Mouse (Mus musculus) hindbrain, postnatal 0 days (tissue): ENCODE results near the gene Obox8. TPM values are rescaled to one million over a fixed set of nuclear protein-coding genes. Genes with fewer than 3 reads are reported as not detected.

Experiments
- ATAC-seq: fragments of 200-750 bp; cut with Nextera tagmentation; 2 replicates; pipeline ENCODE4 v1.8.0; 2017; ENCODE audit warnings: mild to moderate bottlenecking, moderate TSS enrichment, moderate library complexity
- DNase-seq: peaks from one replicate; pipeline ENCODE4 v3.0.0-alpha.2; 2015; ENCODE audit warnings: low spot score
- H3K27ac ChIP-seq: fragments of 300-500 bp; sonication (generic); 2 replicates; pipeline ENCODE4 v1.5.1; 2014; ENCODE audit warnings: mild to moderate bottlenecking
- H3K27me3 ChIP-seq: fragments of 300-500 bp; sonication (generic); 2 replicates; pipeline ENCODE4 v1.6.1; 2014; ENCODE audit warnings: low read length, mixed read lengths; ENCODE audit not compliant: insufficient read depth
- H3K36me3 ChIP-seq: fragments of 300-500 bp; sonication (generic); 2 replicates; pipeline ENCODE4 v1.6.1; 2014; ENCODE audit warnings: low read length, mixed read lengths; ENCODE audit not compliant: insufficient read depth
- H3K4me1 ChIP-seq: fragments of 300-500 bp; sonication (generic); 2 replicates; pipeline ENCODE4 v1.6.1; 2014; ENCODE audit warnings: antibody characterized with exemption, low read length, mixed read lengths; ENCODE audit not compliant: insufficient read depth
- H3K4me2 ChIP-seq: fragments of 300-500 bp; sonication (generic); 2 replicates; pipeline ENCODE4 v1.6.1; 2014; ENCODE audit warnings: low read depth, mild to moderate bottlenecking, low read length, moderate library complexity, mixed read lengths
- H3K4me3 ChIP-seq: fragments of 300-500 bp; sonication (generic); 2 replicates; pipeline ENCODE4 v1.5.1; 2014; ENCODE audit warnings: low read length
- H3K9ac ChIP-seq: fragments of 300-500 bp; sonication (generic); replicated peaks from 2 replicates; pipeline ENCODE4 v1.6.1; 2014; ENCODE audit warnings: mild to moderate bottlenecking, low read length, moderate library complexity, mixed read lengths
- H3K9me3 ChIP-seq: fragments of 300-500 bp; sonication (generic); 2 replicates; pipeline ENCODE4 v1.6.1; 2016; ENCODE audit warnings: low read length, mixed read lengths
- CTCF ChIP-seq: IDR thresholded peaks from 2 replicates; pipeline ENCODE4 v1.5.1; 2016; ENCODE audit warnings: antibody characterized with exemption, control low read depth, low read depth
- WGBS: fragments of 180-500 bp; shearing (Covaris S2); extraction: QIAGEN DNeasy Blood & Tissue Kit; methylation state at CpG from one replicate; pipeline ENCODE4 v1.1.7; 2014; 5-methylcytosine and 5-hydroxymethylcytosine counted together
- polyA plus RNA-seq: library from polyadenylated mRNA; unstranded; fragments of >200 nt; fragmentation: Nextera tagmentation; extraction: Ambion mirVana; gene quantifications from 2 replicates; pipeline ENCODE4 v1.2.1, GENCODE M21; 2015
- total RNA-seq: library from RNA; depleted of rRNA; stranded (reverse); fragments of >200 nt; gene quantifications from 2 replicates; pipeline ENCODE4 v1.2.3, GENCODE M21; 2014; rRNA removed

The Obox8 gene
- total RNA-seq, result not detected in 2 replicates
- not detected in 2 replicates for polyA plus RNA-seq

DNA sequence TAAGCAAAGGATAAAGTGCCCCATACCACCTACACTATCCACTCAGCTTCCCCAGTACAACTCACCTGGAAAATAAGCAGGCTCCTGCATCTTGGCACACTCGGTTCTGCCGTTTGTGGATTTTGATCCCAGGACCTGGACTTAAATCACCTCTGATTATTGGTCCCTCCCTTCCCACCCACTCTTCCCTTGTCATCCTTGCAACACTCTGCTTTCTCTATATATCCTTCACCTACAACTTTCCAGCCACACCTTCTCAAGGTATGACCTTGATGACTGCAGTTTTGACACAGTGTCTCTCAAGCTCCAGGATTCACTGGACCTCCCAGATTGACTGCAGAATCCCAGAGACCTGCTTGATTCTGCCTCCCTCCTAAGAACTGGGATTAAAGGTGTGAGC, at the start of gene Obox8:
Gene Obox8, minus strand, starts transcription at position 101 of the 400 bp plus-strand sequence.
- no peak for DNase-seq
- no peak within 1 kb of the TSS for H3K27ac ChIP-seq
- no peak for ATAC-seq
- no peak within 1 kb of the TSS for H3K9ac ChIP-seq
- H3K27me3 ChIP-seq, result no peaks in the 10 kb centered on the region
- H3K36me3 ChIP-seq, result no peaks in the 10 kb centered on the region
- H3K4me1 ChIP-seq, result no peaks in the 10 kb centered on the region
- H3K9me3 ChIP-seq, result peaks cover 35% of the 10 kb centered on the region
- 89% methylated on average over 2 of the region's 2 CpGs for WGBS
- H3K4me3 ChIP-seq, result no peak within 1 kb of the TSS
- no peak for TF ChIP-seq CTCF
- no peak within 1 kb of the TSS for H3K4me2 ChIP-seq

- no peak for ATAC-seq
- Histone ChIP-seq H3K27ac (no peak overlapping the region), H3K9ac (no peak overlapping the region), H3K36me3 (no peaks in the 10 kb centered on the region), H3K4me2 (no peak overlapping the region), H3K4me1 (no peaks in the 10 kb centered on the region), H3K4me3 (no peak overlapping the region), H3K27me3 (no peaks in the 10 kb centered on the region), H3K9me3 (peaks cover 5% of the 10 kb centered on the region; the same call in 1 of the 2 replicates)
- TF ChIP-seq CTCF, result peak; percentile 65
- peak; percentile 4 for DNase-seq
- WGBS, result 32% methylated on average over 2 of the region's 2 CpGs
These were observed 16.1 kb downstream of the Obox8 start for GRCm38 (mm10) chr7:14317209-14317608.

GRCm38 (mm10) chr7:14308671-14309070, 24.7 kb downstream of the Obox8 start:
- ATAC-seq (no peak), DNase-seq (no peak)
- Histone ChIP-seq H3K9ac (no peak overlapping the region), H3K27me3 (no peaks in the 10 kb centered on the region), H3K36me3 (no peaks in the 10 kb centered on the region), H3K4me1 (no peaks in the 10 kb centered on the region), H3K27ac (no peak overlapping the region), H3K4me3 (no peak overlapping the region), H3K4me2 (no peak overlapping the region), H3K9me3 (peaks cover 12% of the 10 kb centered on the region; the same call in 1 of the 2 replicates)
- no peak for TF ChIP-seq CTCF
- 81% methylated on average over 3 of the region's 3 CpGs for WGBS

GRCm38 (mm10) chr7:14307571-14307970, 25.8 kb downstream of the Obox8 start:
- no peaks in the 10 kb centered on the region for H3K36me3 ChIP-seq
- H3K4me1 ChIP-seq, result no peaks in the 10 kb centered on the region
- ATAC-seq (no peak), DNase-seq (no peak)
- no peaks in the 10 kb centered on the region for H3K27me3 ChIP-seq
- no peak for TF ChIP-seq CTCF
- no peak overlapping the region for H3K9ac ChIP-seq
- 86% methylated on average over 6 of the region's 6 CpGs for WGBS
- no peak overlapping the region for H3K27ac ChIP-seq
- peaks cover 12% of the 10 kb centered on the region; the same call in 1 of the 2 replicates for H3K9me3 ChIP-seq
- H3K4me3 ChIP-seq, result no peak overlapping the region
- H3K4me2 ChIP-seq, result no peak overlapping the region

Other genes with a start within 250 kb of the Obox8 start
- not detected in 2 replicates for gene Sult2a3, start 210.5 kb downstream of the Obox8 start, total RNA-seq
- gene Sult2a3, start 210.5 kb downstream of the Obox8 start, polyA plus RNA-seq, result not detected in 2 replicates
- gene Sult2a6, start 78.7 kb downstream of the Obox8 start, total RNA-seq, result not detected in 2 replicates
- not detected in 2 replicates for gene Sult2a6, start 78.7 kb downstream of the Obox8 start, polyA plus RNA-seq
- not detected in 2 replicates for gene Sult2a8, start 113.2 kb upstream of the Obox8 start, total RNA-seq
- not detected in 2 replicates for gene Sult2a8, start 113.2 kb upstream of the Obox8 start, polyA plus RNA-seq
- not detected in 2 replicates for gene Sult2a7, start 160.7 kb upstream of the Obox8 start, total RNA-seq
- not detected in 2 replicates for gene Sult2a7, start 160.7 kb upstream of the Obox8 start, polyA plus RNA-seq
- 0.43 and 0.47 TPM in 2 replicates for gene Vmn1r90, start 229.9 kb upstream of the Obox8 start, total RNA-seq
- 0.09 and 0.16 TPM in 2 replicates for gene Vmn1r90, start 229.9 kb upstream of the Obox8 start, polyA plus RNA-seq